Mouse (Mus musculus) kidney, adult 10 weeks (tissue): Measurements from ENCODE around the gene Psors1c2. TPM values are rescaled to one million over a fixed set of nuclear protein-coding genes. Genes with fewer than 3 reads are reported as not detected.

ENCODE experiments used
- polyA plus RNA-seq: library from polyadenylated mRNA; stranded (reverse); fragments of 350-450 nt; fragmentation: Illumina TruSeq; extraction: RNeasy Lipid Tissue Mini Kit (QIAGEN cat#74804); gene quantifications from one replicate; pipeline ENCODE4 v1.2.3, GENCODE M21; 2014; ENCODE audit warnings: low read depth, low replicate concordance

Gene Psors1c2
- not detected for polyA plus RNA-seq

GRCm38 (mm10) chr17:35532901-35533300 is at the start of gene Psors1c2:
Gene Psors1c2 (plus strand): TSS chr17:35533201.

GRCm38 (mm10) chr17:35505776-35506175 is 27.2 kb upstream of the Psors1c2 start, which contains the start of gene Pou5f1:
Gene Pou5f1 (plus strand): TSS chr17:35506018.

GRCm38 (mm10) chr17:35516652-35517500 is 16.1 kb upstream of the Psors1c2 start, which contains the start of the genes Tcf19 and Cchcr1:
Gene Tcf19 (minus strand): TSS chr17:35516824.
Gene Cchcr1 (plus strand): TSS chr17:35517100.

GRCm38 (mm10) chr17:35551881-35552414 is 18.9 kb downstream of the Psors1c2 start, which contains the start of gene Cdsn:
Gene Cdsn (plus strand): TSS chr17:35552128.

GRCm38 (mm10) chr17:35567150-35567549 is 34.1 kb downstream of the Psors1c2 start, which contains the start of gene 2300002M23Rik:
Gene 2300002M23Rik (plus strand): TSS chr17:35567450.

Other genes with a start within 250 kb of the Psors1c2 start
- 0.28 TPM for gene H2-Q1, start 212.8 kb upstream of the Psors1c2 start, polyA plus RNA-seq
- 4.2 TPM for gene H2-Q2, start 191.0 kb upstream of the Psors1c2 start, polyA plus RNA-seq
- gene H2-Q4, start 153.6 kb upstream of the Psors1c2 start, polyA plus RNA-seq: 13.7 TPM
- 21.9 TPM for gene H2-Q6, start 108.4 kb upstream of the Psors1c2 start, polyA plus RNA-seq
- 4.7 TPM for gene H2-Q7, start 94.0 kb upstream of the Psors1c2 start, polyA plus RNA-seq
- gene H2-Q10, start 63.1 kb upstream of the Psors1c2 start, polyA plus RNA-seq: 0.44 TPM
- not detected for gene Pou5f1, start 27.2 kb upstream of the Psors1c2 start, polyA plus RNA-seq
- gene Tcf19, start 16.4 kb upstream of the Psors1c2 start, polyA plus RNA-seq: 1.1 TPM
- 0.85 TPM for gene Cchcr1, start 16.1 kb upstream of the Psors1c2 start, polyA plus RNA-seq
- not detected for gene Cdsn, start 18.9 kb downstream of the Psors1c2 start, polyA plus RNA-seq
- not detected for gene 2300002M23Rik, start 34.2 kb downstream of the Psors1c2 start, polyA plus RNA-seq
- not detected for gene Sfta2, start 68.3 kb downstream of the Psors1c2 start, polyA plus RNA-seq
- gene Gm9573, start 93.4 kb downstream of the Psors1c2 start, polyA plus RNA-seq: not detected
- not detected for gene Mucl3, start 110.5 kb downstream of the Psors1c2 start, polyA plus RNA-seq
- 1.1 TPM for gene Vars2, start 134.4 kb downstream of the Psors1c2 start, polyA plus RNA-seq
- gene Gtf2h4, start 140.5 kb downstream of the Psors1c2 start, polyA plus RNA-seq: 1.7 TPM
- gene Ddr1, start 171.4 kb downstream of the Psors1c2 start, polyA plus RNA-seq: 7.2 TPM